Mouse (Mus musculus): ENCODE measurements around the gene Slx4.
"Not testable (repeated sequence)": the region's sequence is repeated elsewhere in the genome, so short reads cannot be mapped to it uniquely, and the experiment has no call there.

The Slx4 gene

DNA sequence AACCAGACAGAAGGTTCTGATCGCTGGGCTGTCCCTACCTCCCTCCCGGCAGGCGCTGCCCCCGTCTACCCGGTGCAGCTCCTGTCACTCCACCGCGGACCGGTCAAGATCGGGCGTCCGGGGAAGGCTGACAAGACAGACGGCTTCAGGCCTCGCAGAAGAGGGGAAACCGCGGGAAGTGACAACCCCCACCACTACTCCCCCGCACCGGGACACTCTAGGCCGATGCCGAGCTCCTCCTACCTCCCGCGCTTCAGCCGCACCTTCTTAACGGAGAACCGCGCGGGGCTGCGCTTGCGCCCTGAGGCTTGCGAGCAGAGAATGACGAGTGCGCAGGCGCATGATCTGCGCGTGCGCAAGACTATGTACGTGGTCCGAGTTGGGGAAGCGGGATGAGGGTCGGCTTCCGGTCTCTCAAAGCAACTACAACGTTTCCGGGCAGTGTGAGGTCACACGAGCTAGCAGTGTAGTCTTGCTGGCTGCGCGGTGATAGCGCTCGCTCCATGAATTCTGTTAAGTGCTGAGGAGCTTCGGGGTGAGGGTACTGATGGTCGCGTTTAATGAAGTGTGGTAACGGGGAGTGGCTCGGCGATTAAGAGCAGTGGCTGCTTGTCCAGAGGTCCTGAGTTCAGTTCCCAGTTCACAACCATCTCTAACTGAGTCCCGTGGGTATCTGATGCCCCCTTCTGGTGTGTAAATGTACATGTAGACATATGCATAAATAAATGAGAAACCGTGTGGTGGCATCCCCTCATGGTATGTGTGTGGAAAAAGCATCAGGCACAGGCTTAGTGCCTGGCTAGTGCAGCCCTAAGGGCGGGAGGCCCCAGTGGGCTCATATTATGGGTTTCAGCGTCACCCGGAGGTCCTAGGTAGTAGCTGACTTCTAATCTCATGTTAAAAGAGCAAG lies at the start of gene Slx4:
TSS of gene Slx4 (minus strand) at position 282 of the 910 bp plus-strand sequence.
- DNase-seq (ENCODE audit: low spot score), result peak; percentile 96

DNA sequence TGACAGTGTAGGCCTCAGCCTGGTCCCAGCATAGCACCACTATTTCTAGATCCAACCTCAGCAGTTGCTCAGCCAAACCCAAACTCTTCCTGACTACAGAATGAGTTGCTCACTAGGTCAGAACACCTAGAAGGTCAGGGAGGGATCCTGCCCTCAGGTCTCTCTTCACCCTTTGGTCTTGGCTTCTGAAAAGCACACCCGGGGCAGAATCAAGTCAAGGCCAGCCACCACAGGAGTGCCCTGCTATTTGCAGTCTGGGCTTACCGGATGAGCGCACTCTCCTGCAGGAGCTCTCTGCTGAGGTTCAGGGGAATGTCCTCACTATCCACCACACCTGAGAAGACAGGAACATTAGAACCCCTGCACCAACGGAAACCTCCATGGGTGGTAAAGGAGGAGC lies 49.0 kb upstream of the Slx4 start:
- no peak for DNase-seq (ENCODE audit: low spot score)

DNA sequence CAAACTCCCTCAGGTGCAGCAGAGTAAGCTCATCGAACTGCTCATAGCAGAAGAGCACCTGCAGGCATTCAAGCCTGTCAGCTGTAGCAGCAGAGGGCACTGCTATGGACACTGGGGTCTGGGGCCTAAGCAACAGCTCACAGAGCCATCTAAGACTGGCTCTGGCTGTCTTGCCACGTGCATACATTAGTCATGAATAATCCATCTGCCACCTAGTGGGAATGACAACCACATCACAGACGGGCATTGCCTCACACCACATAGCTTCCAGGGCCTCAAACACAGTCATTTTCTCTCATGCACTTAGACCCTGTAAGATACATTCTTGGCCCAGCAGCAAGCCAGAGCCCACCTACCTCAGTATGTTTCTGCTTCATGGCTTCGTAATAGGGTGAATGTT lies 42.0 kb upstream of the Slx4 start:
- DNase-seq (ENCODE audit: low spot score), result no peak

DNA sequence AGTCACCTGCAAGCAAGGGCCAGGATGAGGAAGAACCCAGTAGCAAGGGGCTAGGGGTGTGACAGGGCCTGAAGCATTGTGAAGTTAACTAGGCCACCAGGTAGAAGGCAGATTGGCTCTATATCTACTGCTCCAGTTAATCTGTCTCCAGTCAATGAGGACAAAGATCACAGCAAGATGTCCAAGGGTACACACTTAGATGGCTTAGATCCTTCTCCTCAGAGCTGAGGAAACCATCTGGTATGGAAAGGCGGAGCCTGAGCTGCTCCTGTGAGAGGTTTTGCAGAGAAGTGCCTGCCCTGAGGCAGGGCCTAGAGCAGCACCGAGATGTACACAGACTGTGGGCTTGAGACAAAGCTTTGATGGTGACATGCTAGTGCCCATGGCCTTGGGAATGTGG lies 40.5 kb upstream of the Slx4 start:
- no peak for DNase-seq (ENCODE audit: low spot score)

DNA sequence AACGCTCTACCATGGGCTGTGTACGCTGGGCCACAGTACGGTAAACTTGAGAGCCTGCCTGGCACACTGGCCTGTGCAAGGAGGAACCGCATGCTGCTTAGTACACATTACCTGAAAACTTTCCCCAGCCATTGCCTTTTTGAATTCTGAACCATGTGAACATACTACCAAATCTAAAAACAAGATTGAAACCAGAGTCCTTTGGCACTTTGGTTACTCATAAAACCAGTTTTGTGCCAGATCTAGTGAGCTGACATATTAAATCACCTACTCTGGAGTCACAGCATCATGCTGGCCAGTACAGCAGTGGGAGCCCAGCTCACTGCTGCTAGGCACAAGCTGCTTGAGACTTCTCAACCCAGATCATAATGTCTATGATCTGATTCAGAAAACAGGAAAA lies 38.1 kb upstream of the Slx4 start:
- DNase-seq (ENCODE audit: low spot score), result no peak

DNA sequence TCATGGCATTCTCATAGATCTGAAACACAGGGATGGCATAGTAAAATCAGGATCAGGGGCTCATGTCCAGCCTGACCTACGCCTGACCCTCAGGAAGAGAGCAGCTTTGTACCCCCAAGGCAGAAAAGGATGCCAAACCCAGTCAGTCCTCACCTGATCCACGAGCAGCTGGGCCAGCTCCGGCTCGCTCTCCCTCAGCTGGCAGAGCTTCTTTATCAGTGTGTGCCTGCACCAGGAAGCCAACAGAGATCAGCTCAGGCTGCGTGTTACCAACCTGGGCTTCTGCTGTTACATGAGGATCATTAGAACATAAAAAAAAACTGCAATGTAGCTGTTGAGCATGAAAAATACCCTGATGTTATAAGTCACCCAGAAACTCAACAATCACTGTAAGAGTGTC lies 36.6 kb upstream of the Slx4 start:
- no peak for DNase-seq (ENCODE audit: low spot score)

DNA sequence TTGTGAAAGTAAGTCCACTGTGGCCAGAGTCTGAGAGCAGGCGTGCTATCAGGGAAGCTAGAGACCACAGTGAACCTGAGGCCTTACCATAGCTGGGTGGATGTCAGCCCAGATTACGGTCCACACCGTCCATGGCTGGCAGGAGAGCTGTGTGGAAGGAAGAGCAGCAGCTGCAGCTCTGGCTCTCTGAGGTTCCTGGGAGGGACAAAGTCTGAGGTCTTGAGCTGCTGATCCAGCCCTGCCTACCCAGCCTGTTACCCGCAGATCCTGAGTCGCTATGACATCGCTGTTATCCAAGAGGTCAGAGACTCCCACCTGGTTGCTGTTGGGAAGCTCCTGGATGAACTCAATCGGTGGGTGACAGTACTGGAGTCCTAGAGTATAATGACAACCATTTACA lies 34.1 kb upstream of the Slx4 start:
- DNase-seq (ENCODE audit: low spot score), result no peak

DNA sequence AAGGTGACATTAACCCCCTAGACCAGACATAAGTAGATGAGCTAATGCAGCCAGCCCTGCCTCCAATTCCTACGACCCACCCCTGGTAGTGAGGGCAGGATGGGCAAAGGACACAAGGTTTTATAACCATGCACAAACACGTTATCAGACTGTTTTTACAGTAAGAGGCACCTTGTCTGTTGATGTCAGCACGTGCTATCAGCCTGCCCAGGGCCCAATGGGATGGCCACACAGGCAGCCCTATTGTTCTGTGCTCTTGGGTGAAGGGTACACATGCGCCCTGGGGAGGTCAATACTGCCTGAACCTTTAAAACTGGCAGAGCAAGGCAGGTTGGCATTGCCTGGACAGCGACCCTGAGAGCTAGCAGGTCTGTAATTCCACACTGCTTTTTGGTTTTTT lies 33.2 kb upstream of the Slx4 start, which contains the start of gene Dnase1:
TSS of gene Dnase1 (plus strand) at position 136 of the 400 bp plus-strand sequence.
- no peak for DNase-seq (ENCODE audit: low spot score)

DNA sequence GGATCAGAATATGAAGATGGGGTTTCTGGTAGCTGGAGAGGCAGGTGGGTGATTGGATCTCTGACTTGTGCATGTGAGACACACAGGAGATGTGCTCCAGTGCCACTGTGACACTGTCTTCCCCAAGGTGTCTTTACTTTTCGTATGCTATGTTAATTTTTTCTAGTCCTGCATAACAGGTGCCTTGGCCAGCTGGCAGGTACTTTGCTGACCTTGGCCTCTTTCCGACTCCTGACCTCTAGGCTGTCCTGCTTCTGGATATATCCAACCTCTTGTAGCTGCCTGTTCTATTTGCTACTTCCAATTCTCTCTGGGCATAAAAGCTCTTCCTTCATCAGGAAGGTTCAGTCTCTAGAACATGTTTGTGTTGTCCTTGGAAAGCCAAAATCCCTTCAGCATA lies 32.0 kb upstream of the Slx4 start:
- no peak for DNase-seq (ENCODE audit: low spot score)

DNA sequence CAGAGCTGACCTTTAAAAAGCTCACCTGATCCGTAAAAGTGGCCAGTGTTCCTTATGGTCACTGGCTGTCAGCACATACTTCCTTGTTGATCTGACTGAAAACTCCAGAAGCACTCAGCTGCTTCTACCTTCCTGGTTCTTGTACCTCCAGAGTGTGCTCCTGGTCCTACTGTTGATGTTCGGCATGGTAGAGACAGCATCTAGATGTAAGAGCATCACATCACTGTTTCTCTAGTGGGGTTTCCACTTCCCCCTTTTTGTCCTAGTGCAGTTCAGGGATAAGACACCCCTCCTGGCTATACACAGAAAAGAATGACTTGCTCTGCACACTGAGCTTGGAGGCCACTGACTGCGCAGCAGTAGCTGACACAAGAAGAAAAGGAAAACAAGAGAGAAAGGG lies 30.9 kb upstream of the Slx4 start:
- no peak for DNase-seq (ENCODE audit: low spot score)

DNA sequence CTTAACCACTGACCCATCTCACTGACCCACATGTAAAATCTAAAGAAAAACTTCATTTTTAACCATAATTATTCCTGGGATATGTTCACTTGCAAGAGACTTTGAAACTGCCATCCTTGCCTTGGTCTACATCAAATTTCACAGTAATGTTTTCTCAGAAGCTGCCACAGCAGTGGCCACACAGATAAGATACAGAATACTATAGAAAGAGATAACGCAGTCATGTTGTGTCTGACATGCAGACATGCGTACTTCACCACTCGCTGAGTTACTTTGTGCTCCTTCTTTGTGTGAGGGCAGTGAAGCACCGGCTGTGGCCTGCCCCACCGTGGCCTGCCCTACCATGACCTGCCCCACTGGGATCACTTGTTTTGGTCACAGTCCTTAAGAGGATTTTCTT lies 30.4 kb upstream of the Slx4 start:
- DNase-seq (ENCODE audit: low spot score), result no peak

DNA sequence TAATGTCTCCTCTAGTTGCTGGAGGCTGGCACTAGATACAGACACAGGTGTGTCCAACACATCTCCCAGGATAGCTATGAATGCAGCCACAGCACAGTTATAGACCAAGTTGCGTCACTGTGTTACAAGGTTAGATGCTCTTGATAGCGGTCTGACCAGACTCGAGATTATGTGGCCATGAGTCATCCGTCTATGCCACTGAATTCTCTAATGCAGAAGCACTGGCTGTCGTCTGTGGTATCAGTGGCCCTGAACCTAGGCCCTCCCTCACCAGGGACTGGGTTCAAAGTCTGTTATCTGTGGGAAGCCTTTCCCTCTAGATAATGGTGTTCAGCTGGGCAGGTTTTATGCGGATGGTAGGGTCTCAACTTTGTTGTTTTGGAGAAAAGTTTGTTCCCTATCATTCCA lies 28.8 kb upstream of the Slx4 start:
- no peak for DNase-seq (ENCODE audit: low spot score)

DNA sequence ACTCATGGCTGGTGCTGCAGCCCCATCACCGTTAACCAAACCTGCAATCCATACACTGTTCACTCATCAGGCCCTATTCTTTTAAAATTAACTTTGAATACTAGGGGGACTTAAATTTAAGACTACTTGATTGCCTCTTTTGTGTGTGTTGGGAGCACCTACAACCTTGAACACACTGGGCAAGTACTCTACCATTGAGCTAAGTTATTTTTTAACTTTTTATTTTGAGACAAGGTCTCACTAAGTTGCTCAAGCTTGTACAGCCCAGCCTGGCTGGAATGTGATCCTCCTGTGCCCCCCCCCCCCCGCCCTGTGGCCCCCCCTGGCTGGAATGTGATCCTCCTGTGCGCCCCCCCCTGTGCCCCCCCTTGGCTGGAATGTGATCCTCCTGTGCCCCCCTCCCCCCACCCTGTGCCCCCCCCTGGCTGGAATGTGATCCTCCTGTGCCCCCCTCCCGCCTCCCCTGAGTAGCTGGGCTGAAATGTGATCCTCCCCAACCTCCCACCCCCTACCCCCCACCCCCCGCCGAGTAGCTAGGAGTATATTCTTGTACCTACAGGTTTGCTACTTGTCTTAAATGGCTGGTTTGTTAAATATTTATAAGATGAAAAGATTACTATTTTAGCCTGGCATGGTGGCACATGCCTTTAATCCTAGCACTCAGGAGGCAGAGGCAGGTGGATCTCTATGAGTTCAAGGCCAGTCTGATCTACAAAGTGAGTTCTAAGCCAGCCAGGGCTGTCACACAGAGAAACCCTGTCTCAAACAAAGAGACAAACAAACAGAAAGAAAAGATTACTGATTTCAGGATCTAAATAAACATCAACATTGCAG lies 28.1 kb upstream of the Slx4 start:
- no peak for DNase-seq (ENCODE audit: low spot score)

DNA sequence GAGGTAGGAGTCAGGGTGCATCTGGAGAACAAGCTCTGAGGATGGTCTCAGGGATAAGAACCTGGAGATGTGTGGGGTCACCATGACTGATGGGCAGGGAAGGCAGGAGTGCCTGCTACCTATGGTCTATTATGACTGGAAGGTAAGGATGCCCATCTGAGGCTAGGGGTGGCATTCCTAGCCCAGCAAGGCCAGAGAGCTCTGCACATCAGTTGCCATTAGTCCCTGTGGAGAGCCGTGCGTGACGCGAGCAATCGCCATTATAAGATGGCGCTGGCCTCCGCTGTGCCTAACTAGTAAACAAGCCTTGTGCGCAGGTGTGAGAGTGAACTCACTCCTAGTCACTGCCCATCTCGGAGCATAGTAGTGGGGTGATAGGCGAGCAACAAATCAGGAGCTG lies 26.9 kb upstream of the Slx4 start:
- DNase-seq (ENCODE audit: low spot score), result no peak

DNA sequence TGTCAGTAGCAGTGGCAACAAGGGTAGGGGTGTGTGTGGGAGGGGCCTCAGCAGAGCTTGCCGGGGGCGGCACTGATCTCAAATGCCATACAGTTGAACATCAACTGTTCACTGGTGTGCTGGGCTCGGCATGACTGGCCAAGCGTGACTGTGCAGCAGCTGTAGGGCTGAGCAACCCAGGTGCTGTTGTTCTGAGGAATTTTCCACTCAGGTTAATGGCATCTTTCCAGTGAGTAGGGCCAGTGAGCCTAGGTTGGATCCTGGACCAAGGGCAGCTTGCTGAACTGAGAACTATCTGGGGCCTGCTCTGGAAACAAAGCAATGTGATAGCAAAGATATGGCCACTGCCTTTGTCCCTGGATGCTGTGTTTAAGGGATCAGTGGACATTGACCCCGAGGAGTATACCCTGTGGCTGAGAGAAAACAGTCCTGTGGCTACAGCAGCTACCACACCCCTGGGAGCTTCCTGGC lies 25.8 kb upstream of the Slx4 start:
- DNase-seq (ENCODE audit: low spot score), result no peak

DNA sequence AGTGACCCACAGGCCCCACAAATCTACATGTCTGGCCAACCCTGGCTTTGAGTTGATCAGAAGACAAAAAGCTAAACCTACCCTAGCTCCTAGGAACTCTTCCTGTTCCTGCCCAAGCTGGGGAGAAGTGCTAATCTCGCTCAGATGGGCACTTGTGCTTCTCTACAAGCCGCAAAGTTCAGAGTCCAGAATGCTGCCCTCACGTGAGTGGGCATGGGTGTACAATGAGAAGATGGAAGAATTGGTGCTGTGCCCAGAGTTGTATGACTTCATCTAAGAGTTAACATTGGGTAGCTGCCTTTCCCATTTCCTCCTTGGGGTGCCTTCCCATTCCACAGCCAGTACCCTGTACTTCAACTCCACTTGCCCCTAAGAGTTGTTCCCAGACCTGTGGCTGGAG lies 23.6 kb upstream of the Slx4 start:
- DNase-seq (ENCODE audit: low spot score), result no peak

DNA sequence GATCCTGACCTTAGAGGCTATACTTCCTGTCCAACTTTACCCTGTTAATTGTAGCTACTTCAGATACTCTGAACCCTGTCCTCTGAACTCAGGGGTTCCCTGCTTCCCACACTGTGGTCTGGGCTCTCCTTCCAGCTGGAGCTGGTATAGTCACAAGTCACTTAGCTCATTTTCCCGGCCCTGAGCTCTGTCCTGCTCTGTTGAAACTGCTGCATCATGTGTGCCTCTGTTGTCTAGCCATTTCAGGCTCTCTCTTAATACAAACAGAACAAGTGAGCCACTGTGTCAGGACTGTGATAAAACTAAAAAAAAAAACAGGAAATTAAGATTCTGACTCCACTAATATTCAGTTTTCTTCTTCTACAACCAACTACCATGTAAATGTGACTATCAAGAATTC lies 23.1 kb upstream of the Slx4 start:
- DNase-seq (ENCODE audit: low spot score), result no peak

DNA sequence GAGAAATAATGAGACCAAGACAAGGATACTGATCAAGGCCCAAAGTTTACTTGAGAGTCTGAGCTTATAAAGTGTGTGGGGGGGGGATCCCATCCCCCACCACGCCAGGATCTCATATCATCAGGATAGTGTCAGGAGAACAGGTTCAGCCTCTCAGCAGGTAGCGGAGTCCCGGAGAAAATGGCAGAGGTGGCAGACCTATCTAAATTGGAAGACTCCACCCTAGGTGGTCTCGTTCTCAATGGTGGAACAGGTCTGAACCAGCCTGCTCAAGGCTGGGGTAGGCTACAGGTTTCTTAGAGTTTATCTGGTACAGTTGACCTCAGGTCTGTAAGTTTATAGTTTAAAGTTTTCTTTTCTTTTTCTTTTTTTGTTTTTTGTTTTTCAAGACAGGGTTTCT lies 19.1 kb upstream of the Slx4 start:
- DNase-seq (ENCODE audit: low spot score), result no peak

DNA sequence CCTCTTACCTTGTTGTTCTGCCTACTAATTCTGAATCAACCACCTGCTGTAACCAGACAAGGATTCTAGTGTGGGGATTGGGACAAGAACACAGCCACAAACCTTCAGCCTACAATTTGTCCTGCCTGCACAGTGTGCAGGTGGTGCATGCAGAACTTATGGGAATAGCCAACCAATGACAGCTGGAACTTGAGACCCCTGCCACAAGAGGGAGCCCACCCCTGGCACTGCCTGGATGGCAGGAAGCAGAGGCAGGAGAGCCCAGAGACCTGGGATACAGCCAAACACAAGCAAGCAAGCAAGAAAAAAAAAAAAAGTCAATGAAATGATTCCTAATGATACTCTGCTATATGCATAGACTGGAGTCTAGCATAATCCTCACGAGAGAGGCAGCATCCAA lies 17.7 kb upstream of the Slx4 start:
- no peak for DNase-seq (ENCODE audit: low spot score)

DNA sequence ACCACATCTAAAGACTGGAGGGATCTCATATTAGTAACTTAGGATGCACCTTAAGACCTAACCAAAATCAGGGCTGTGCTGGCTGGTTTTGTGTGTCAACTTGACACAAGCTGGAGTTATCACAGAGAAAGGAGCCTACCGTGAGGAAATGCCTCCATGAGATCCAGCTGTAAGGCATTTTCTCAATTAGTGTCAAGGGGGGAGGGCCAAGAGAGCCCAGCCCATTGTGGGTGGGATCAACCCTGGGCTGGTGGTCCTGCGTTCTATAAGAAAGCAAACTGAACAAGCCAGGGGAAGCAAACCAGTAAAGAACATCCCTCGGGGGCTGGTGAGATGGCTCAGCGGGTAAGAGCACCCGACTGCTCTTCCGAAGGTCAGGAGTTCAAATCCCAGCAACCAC lies 13.9 kb upstream of the Slx4 start:
- DNase-seq (ENCODE audit: low spot score), result not testable (repeated sequence)

DNA sequence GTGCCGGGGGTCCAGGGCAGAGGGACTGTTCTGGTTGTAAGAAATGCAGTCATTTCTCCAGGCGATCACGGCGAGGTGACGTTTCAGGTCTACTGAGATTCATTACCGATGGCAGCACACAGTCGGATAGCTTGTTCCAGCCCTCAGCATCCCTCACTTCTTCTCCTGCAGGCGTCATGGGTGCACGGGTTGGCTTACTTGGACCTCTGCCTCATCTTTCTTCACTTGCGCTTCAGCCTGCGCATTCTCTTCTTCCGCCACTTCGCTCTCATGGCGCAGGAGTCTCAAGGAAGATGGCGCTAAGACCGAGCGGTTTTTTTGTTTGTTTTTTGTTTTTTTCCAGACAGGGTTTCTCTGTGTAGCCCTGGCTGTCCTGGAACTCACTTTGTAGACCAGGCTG lies 13.2 kb upstream of the Slx4 start:
- not testable (repeated sequence) for DNase-seq (ENCODE audit: low spot score)

DNA sequence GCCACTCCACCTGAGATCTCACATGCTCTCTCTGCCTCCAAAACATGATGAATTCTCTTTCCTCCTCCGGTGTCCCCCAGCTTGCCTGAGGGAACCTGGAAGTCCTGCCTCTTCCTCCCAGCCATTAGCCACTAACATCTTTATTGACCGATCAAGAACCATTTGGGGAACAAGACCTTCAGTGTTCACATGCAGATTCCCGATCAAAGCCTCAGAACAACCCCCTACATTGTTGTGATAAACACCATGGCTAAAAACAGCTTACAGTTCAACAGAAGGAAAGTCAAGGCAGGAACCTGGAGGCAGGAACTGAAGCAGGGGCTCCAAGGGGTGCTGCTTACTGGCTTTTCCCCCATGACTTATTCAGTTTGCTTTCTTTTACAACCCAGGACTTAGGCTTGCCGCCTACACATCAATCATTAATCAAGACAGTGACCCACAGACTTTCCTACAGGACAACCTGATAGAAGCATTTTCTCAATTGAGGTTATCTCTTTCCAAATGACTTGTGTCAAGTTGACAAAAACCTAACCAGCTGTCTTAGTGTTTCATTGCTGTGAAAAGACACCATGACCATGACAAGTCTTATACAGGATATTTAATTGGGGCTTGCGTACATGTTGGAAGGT lies 10.6 kb upstream of the Slx4 start:
- DNase-seq (ENCODE audit: low spot score), result no peak

All from T-cell, adult 2 months (primary cell).